In genomic region chr1:80030224-80030623, GRCm38 (mm10) we compare ENCODE assay signal across 12 mouse cellular contexts.
A peak's percentile ranks its signal among the peaks of the same experiment; 100 is the strongest.
DNase-seq lines count a peak whose midpoint lies in the region; ATAC-seq and TF ChIP-seq lines count a peak whose summit lies in the region.
"Had no signal": no experiment of that assay in that cellular context is flagged by ENCODE, and none has a peak within 500 bp of the region (broad histone marks: within the 10 kb centered on the region; RNA-seq: fewer than 3 reads in every experiment).

No protein-coding gene starts in this region.

- H3K4me1 ChIP-seq in kidney, embryonic 15.5 days = peaks cover 16% of the 10 kb centered on the region
- H3K4me1 ChIP-seq in bone marrow, adult 2 months (ENCODE audit: control insufficient read depth, insufficient read depth, low read length) = peaks cover 8% of the 10 kb centered on the region
- H3K4me1 ChIP-seq in forebrain, embryonic 14.5 days (ENCODE audit: control insufficient read depth, insufficient read depth, low read length) = peaks cover 16% of the 10 kb centered on the region

- TF ChIP-seq POLR2A in bone marrow, adult 2 months (IDR thresholded peaks at IDR 0.05; ENCODE audit: borderline replicate concordance, control insufficient read depth, low read depth, low read length) = no peak

- peak; percentile 86 for ATAC-seq in kidney, embryonic 15.5 days (replicated peaks; ENCODE audit: low FRiP score)
- peak; percentile 92 for ATAC-seq in erythroblast, adult 5-6 weeks (replicated peaks; ENCODE audit: low FRiP score, poor library complexity, severe bottlenecking)
- ATAC-seq in megakaryocyte progenitor cell, adult 5-6 weeks (replicated peaks; ENCODE audit: poor library complexity) = peak; percentile 72
- no peak for ATAC-seq in forebrain, embryonic 14.5 days
- ATAC-seq: forebrain, embryonic 16.5 days had no signal

- H3K27ac ChIP-seq in kidney, embryonic 15.5 days = no peak overlapping the region
- H3K27ac ChIP-seq in bone marrow, adult 2 months (ENCODE audit: control insufficient read depth, insufficient read depth, low read depth, low read length, poor library complexity) = peak overlapping the region; percentile 67; the same call in 1 of the 2 replicates
- H3K27ac ChIP-seq in forebrain, embryonic 14.5 days (ENCODE audit: low read depth, low read length) = no peak overlapping the region
- H3K27ac ChIP-seq: hindbrain, embryonic 13.5 days; kidney, postnatal 0 days had no signal

- TF ChIP-seq CTCF in bone marrow, adult 2 months (IDR thresholded peaks at IDR 0.05; ENCODE audit: control insufficient read depth, insufficient read depth, low read length) = no peak

- H3K9ac ChIP-seq in kidney, embryonic 15.5 days = no peak overlapping the region
- H3K9ac ChIP-seq in forebrain, embryonic 14.5 days (ENCODE audit: low read length) = no peak overlapping the region
- H3K9ac ChIP-seq: hindbrain, embryonic 13.5 days had no signal

- H3K4me2 ChIP-seq in kidney, embryonic 15.5 days = no peak overlapping the region
- H3K4me2 ChIP-seq in forebrain, embryonic 14.5 days (ENCODE audit: low read length) = no peak overlapping the region
- H3K4me2 ChIP-seq: hindbrain, embryonic 13.5 days had no signal

- no peaks in the 10 kb centered on the region for H3K36me3 ChIP-seq in kidney, embryonic 15.5 days
- H3K36me3 ChIP-seq in forebrain, embryonic 14.5 days (ENCODE audit: control insufficient read depth, insufficient read depth, low read length) = no peaks in the 10 kb centered on the region
- H3K36me3 ChIP-seq: hindbrain, embryonic 13.5 days had no signal

- H3K27me3 ChIP-seq in kidney, embryonic 15.5 days = no peaks in the 10 kb centered on the region
- 0 out of 2 replicates have a peak, but pooled peaks cover 3% of the 10 kb centered on the region for H3K27me3 ChIP-seq in forebrain, embryonic 14.5 days (replicated peaks; ENCODE audit: control insufficient read depth, insufficient read depth, low read length)
- H3K27me3 ChIP-seq: hindbrain, embryonic 13.5 days had no signal

- DNase-seq in kidney, postnatal 14 days = no peak
- DNase-seq in forebrain, embryonic 14.5 days (ENCODE audit: low spot score) = no peak
- DNase-seq in cerebellum, postnatal 36 days = no peak
- DNase-seq: gastrocnemius, postnatal 36 days; right cerebral cortex, postnatal 4 days had no signal

- no peaks in the 10 kb centered on the region for H3K9me3 ChIP-seq in kidney, embryonic 15.5 days (replicated peaks)
- H3K9me3 ChIP-seq in forebrain, embryonic 14.5 days (replicated peaks; ENCODE audit: control insufficient read depth, low read length) = no peaks in the 10 kb centered on the region
- H3K9me3 ChIP-seq: hindbrain, embryonic 13.5 days had no signal

- no peak overlapping the region for H3K4me3 ChIP-seq in kidney, embryonic 15.5 days (replicated peaks)
- H3K4me3 ChIP-seq in bone marrow, adult 2 months (replicated peaks; ENCODE audit: control insufficient read depth, low read depth, low read length) = peak overlapping the region; percentile 7
- H3K4me3 ChIP-seq in forebrain, embryonic 14.5 days (ENCODE audit: low read depth, low read length) = no peak overlapping the region
- H3K4me3 ChIP-seq: hindbrain, embryonic 13.5 days had no signal

- 81% methylated on average over 3 of the region's 3 CpGs for WGBS in kidney, embryonic 15.5 days
- WGBS in bone marrow, adult 2 months = 41% methylated on average over 3 of the region's 3 CpGs
- WGBS in forebrain, embryonic 14.5 days = 91% methylated on average over 3 of the region's 3 CpGs
